Mouse (Mus musculus): ENCODE data around the gene Rab29.

- no peak for TF ChIP-seq CTCF (IDR thresholded peaks at IDR 0.05; ENCODE audit: low read depth)
- TF ChIP-seq EP300 (optimal IDR thresholded peaks at IDR 0.05), result no peak
Measured at GRCm38 (mm10) chr1:131861811-131862210, 5.2 kb upstream of the Rab29 start.

Measured in stomach, postnatal 0 days (tissue).